ENCODE assay signal across 16 mouse cellular contexts in genomic region chr7:83604180-83604944, GRCm38 (mm10).
"Had no signal": no experiment of that assay in that cellular context is flagged by ENCODE, and none has a peak within 500 bp of the region (broad histone marks: within the 10 kb centered on the region; RNA-seq: fewer than 3 reads in every experiment).

No protein-coding gene starts in this region.

- H3K27me3 ChIP-seq: liver, embryonic 13.5 days; midbrain, embryonic 15.5 days; neural tube, embryonic 13.5 days had no signal

- ATAC-seq: liver, postnatal 0 days; lung, postnatal 0 days; midbrain, embryonic 15.5 days had no signal

- H3K36me3 ChIP-seq: liver, embryonic 13.5 days; midbrain, embryonic 10.5 days; midbrain, embryonic 15.5 days; neural tube, embryonic 13.5 days had no signal

- DNase-seq: kidney, adult 11 months; kidney, adult 9 months; kidney, postnatal 36 days; left cerebral cortex, postnatal 4 days; liver; liver, embryonic 13.5 days; liver, postnatal 0 days; lung, postnatal 36 days; right cerebral cortex, adult 18-20 months; right cerebral cortex, postnatal 25 days; thymus, postnatal 4 days had no signal

- H3K4me2 ChIP-seq: liver, embryonic 13.5 days; midbrain, embryonic 15.5 days; neural tube, embryonic 13.5 days had no signal

- H3K27ac ChIP-seq: kidney, postnatal 0 days; liver, embryonic 13.5 days; midbrain, embryonic 10.5 days; midbrain, embryonic 15.5 days; neural tube, embryonic 13.5 days had no signal

- H3K9me3 ChIP-seq: liver, embryonic 13.5 days; midbrain, embryonic 10.5 days; midbrain, embryonic 15.5 days; neural tube, embryonic 13.5 days had no signal

- H3K9ac ChIP-seq: liver, embryonic 13.5 days; liver, postnatal 0 days; midbrain, embryonic 15.5 days; neural tube, embryonic 13.5 days had no signal

- H3K4me3 ChIP-seq: liver, embryonic 13.5 days; midbrain, embryonic 10.5 days; midbrain, embryonic 15.5 days; neural tube, embryonic 13.5 days had no signal

- H3K4me1 ChIP-seq: liver, embryonic 13.5 days; midbrain, embryonic 10.5 days; midbrain, embryonic 15.5 days; neural tube, embryonic 13.5 days had no signal
